Comparison of ENCODE assay signal across 28 mouse cellular contexts in genomic region chr1:39961113-39961512, GRCm38 (mm10).
DNase-seq lines count a peak whose midpoint lies in the region; ATAC-seq lines count a peak whose summit lies in the region.
"Had no signal": no experiment of that assay in that cellular context is flagged by ENCODE, and none has a peak within 500 bp of the region (broad histone marks: within the 10 kb centered on the region; RNA-seq: fewer than 3 reads in every experiment).

No protein-coding gene starts in this region.

- ATAC-seq in CD4-positive, CD25-positive, alpha-beta regulatory T cell, adult 4 months = peak; percentile 26
- peak; percentile 54 for ATAC-seq in granulocyte monocyte progenitor cell, adult 5-6 weeks (replicated peaks; ENCODE audit: poor library complexity, severe bottlenecking)
- no peak for ATAC-seq in monocyte, adult 5-6 weeks (replicated peaks; ENCODE audit: insufficient number of reproducible peaks, low FRiP score, low TSS enrichment, poor library complexity, severe bottlenecking)
- ATAC-seq: forebrain, embryonic 13.5 days; forebrain, embryonic 16.5 days; hindbrain, embryonic 16.5 days had no signal

- WGBS in macrophage (ENCODE audit: missing documents) = 57% methylated on average over 6 of the region's 6 CpGs

- peak overlapping the region; percentile 60 for H3K27ac ChIP-seq in macrophage
- H3K27ac ChIP-seq: embryonic facial prominence, embryonic 13.5 days; forebrain, embryonic 10.5 days; forebrain, embryonic 13.5 days; heart, embryonic 15.5 days; hindbrain, embryonic 10.5 days; hindbrain, embryonic 13.5 days had no signal

- no peak overlapping the region for H3K4me3 ChIP-seq in macrophage (ENCODE audit: inconsistent target)
- H3K4me3 ChIP-seq: embryonic facial prominence, embryonic 13.5 days; forebrain, embryonic 10.5 days; forebrain, embryonic 13.5 days; heart, embryonic 12.5 days; heart, embryonic 15.5 days; hindbrain, embryonic 10.5 days; hindbrain, embryonic 13.5 days had no signal

- peaks cover 7% of the 10 kb centered on the region; the same call in 1 of the 2 replicates for H3K36me3 ChIP-seq in macrophage (ENCODE audit: inconsistent target)
- H3K36me3 ChIP-seq: G1E had no signal

- peaks cover 96% of the 10 kb centered on the region for H3K79me2 ChIP-seq in macrophage (ENCODE audit: inconsistent target)

- peak; percentile 37 for DNase-seq in CD4-positive helper T cell, adult 2 months (ENCODE audit: low read depth, low spot score)
- no peak for DNase-seq in cerebellum, adult 9-11 months
- DNase-seq in Muller cell, postnatal 12 days (ENCODE audit: inconsistent ontology term) = no peak
- DNase-seq in testis, postnatal 14 days (ENCODE audit: low spot score) = no peak
- DNase-seq: adrenal gland, adult 8-10 months; adrenal gland, postnatal 25 days; cerebellum, adult 18-20 months; cerebellum, adult 9-10 months; cerebellum, postnatal 25 days; gastrocnemius, postnatal 10 days; gastrocnemius, postnatal 36 days; heart, adult 11 months; heart, postnatal 10 days; heart, postnatal 36 days had no signal
